Mouse (Mus musculus) gastrocnemius, postnatal 14 days (tissue): ENCODE data around the gene Vil1. TPM values are rescaled to one million over a fixed set of nuclear protein-coding genes. Genes with fewer than 3 reads are reported as not detected.

Experiments
- microRNA-seq, 2 experiments: library from miRNA; unstranded; fragments of <30 nt; microRNA quantifications; one replicate each; pipeline ENCODE4 v1.2.0; 2021
- total RNA-seq, 2 experiments: library from RNA; stranded (reverse); gene quantifications; 2 replicates each; pipeline ENCODE4 v1.2.3; 2021

Vil1 gene
- total RNA-seq, 2 experiments from 2014 or later, result 0.27 TPM

Small RNA genes lying within 50 kb of the gene (microRNA-seq; reads per million reads assigned to microRNA genes)
- 23,777 to 29,210 reads per million in 2 experiments for gene Mir26b

Other genes starting within 250 kb of the Vil1 start
- not detected for gene Cxcr1, start 214.7 kb upstream of the Vil1 start, total RNA-seq
- gene Arpc2, start 173.3 kb upstream of the Vil1 start, total RNA-seq, result 10 to 100 TPM; 75.2 to 85.6 TPM
- gene Gpbar1, start 130.8 kb upstream of the Vil1 start, total RNA-seq, result not detected
- gene Aamp, start 124.6 kb upstream of the Vil1 start, total RNA-seq, result 10 to 100 TPM; 76.7 to 77.5 TPM
- gene Pnkd, start 124.4 kb upstream of the Vil1 start, total RNA-seq, result 10 to 100 TPM; 59.8 to 72.1 TPM
- gene Tmbim1, start 103.8 kb upstream of the Vil1 start, total RNA-seq, result 10 to 100 TPM; 32.4 to 39.8 TPM
- under 1 TPM; 0.10 to 0.20 TPM for gene Catip, start 47.3 kb upstream of the Vil1 start, total RNA-seq
- 1 to 10 TPM; 2.5 to 4.5 TPM for gene Slc11a1, start 34.2 kb upstream of the Vil1 start, total RNA-seq
- gene Ctdsp1, start 17.9 kb upstream of the Vil1 start, total RNA-seq, result 10 to 100 TPM; 88.2 to 88.5 TPM
- 10 to 100 TPM; 10.5 to 12.5 TPM for gene Cnot9, start 96.7 kb downstream of the Vil1 start, total RNA-seq
- 10 to 100 TPM; 72.7 to 76.3 TPM for gene Plcd4, start 133.5 kb downstream of the Vil1 start, total RNA-seq
- 10 to 100 TPM in 1 of 2 experiments, 1 to 10 TPM in 1; 6.6 to 10.6 TPM for gene Usp37, start 134.9 kb downstream of the Vil1 start, total RNA-seq
- gene Zfp142, start 178.9 kb downstream of the Vil1 start, total RNA-seq, result 1 to 10 TPM; 7.7 to 8.5 TPM
- 10 to 100 TPM; 13.1 to 16.8 TPM for gene Bcs1l, start 178.9 kb downstream of the Vil1 start, total RNA-seq
- gene Rnf25, start 192.0 kb downstream of the Vil1 start, total RNA-seq, result 10 to 100 TPM; 14.6 to 16.1 TPM
- gene Stk36, start 192.1 kb downstream of the Vil1 start, total RNA-seq, result 1 to 10 TPM; 1.0 to 1.8 TPM